8 mouse cellular contexts compared by ENCODE assay signal in the genomic region with DNA sequence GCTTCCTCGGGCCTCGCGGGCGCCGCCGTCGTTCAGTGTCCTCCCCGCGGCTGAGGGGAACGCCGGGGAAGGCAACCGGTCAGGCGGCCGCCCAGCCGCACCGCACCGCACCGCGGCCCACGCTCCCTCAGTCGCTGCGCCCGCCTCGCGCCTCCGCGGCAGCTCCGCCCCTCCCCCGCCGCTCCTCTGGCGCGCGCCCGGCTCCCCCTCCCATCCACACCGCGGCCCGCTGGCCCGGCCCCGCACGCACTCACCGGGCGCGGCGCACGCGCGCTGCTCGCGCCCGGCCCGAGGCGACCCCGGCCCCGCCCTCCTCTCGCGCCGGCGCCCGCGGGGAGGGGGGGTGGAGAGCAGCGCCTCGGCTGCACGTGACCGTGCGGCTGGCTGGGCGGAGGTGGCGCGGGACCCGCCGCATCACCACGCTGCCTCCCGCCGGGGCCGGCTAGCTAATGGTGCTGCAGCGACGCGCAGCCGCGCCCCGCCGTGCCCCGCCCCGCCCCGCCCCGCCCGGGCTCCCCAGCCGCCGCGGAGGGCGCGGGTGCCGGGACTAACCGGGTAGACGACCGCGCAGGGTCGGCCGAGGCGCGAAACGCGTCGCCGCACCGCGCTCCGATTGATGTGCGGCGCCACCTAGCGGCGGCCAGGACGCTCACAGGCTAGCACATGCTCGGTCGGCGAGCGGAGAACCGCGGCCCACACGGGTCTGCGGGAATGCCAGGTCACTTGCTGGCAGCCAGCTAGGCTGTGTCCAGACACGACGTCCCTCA. TPM values are rescaled to one million over a fixed set of nuclear protein-coding genes. Genes with fewer than 3 reads are reported as not detected.
A peak's percentile ranks its signal among the peaks of the same experiment; 100 is the strongest.
DNase-seq lines count a peak whose midpoint lies in the region; ATAC-seq and TF ChIP-seq lines count a peak whose summit lies in the region.

A gene (minus strand): TSS at position 301 of the 767 bp plus-strand sequence.

- no peaks in the 10 kb centered on the region for H3K9me3 ChIP-seq in E14TG2a.4 (ENCODE audit: low read length)
- no peaks in the 10 kb centered on the region for H3K9me3 ChIP-seq in forebrain, embryonic 11.5 days (ENCODE audit: control insufficient read depth, low read length)
- no peaks in the 10 kb centered on the region for H3K9me3 ChIP-seq in heart, embryonic 16.5 days (replicated peaks; ENCODE audit: control insufficient read depth, low read length)
- no peaks in the 10 kb centered on the region for H3K9me3 ChIP-seq in liver, embryonic 14.5 days (ENCODE audit: control insufficient read depth, low read length)
- no peaks in the 10 kb centered on the region for H3K9me3 ChIP-seq in stomach, embryonic 15.5 days

- H3K4me3 ChIP-seq in E14TG2a.4 (replicated peaks; ENCODE audit: low read length) = peak within 1 kb of the TSS; percentile 95
- H3K4me3 ChIP-seq in forebrain, embryonic 11.5 days (ENCODE audit: low read depth, low read length) = peak within 1 kb of the TSS; percentile 88
- H3K4me3 ChIP-seq in heart, embryonic 16.5 days (ENCODE audit: low read length) = peak within 1 kb of the TSS; percentile 68
- H3K4me3 ChIP-seq in liver, embryonic 14.5 days (ENCODE audit: insufficient read depth in 1 of 2, low read depth in 2 of 2, low read length in 2 of 2) = peak within 1 kb of the TSS; percentile 79 to 92
- H3K4me3 ChIP-seq in stomach, embryonic 15.5 days (replicated peaks) = peak within 1 kb of the TSS; percentile 86

- peak; percentile 77 for DNase-seq in c-Kit-positive CD71-positive TER-119-negative erythroid progenitor cells, embryonic 14.5 days (ENCODE audit: low read depth)
- DNase-seq in forebrain, embryonic 11.5 days (ENCODE audit: low spot score) = peak; percentile 97
- peak; percentile 90 to 97 for DNase-seq in kidney, postnatal 25 days
- DNase-seq in liver, embryonic 14.5 days (ENCODE audit: low read depth in 3 of 3, low spot score in 3 of 3) = peak; percentile 81 to 86 (median 82)
- peak; percentile 93 for DNase-seq in neural tube, embryonic 10.5 days (ENCODE audit: extremely low spot score, low spot score)

- peaks cover 11% of the 10 kb centered on the region; the same call in 1 of the 2 replicates for H3K27me3 ChIP-seq in E14TG2a.4 (ENCODE audit: insufficient read depth, low read length)
- H3K27me3 ChIP-seq in forebrain, embryonic 11.5 days (ENCODE audit: control insufficient read depth, insufficient read depth, low read length) = no peaks in the 10 kb centered on the region
- no peaks in the 10 kb centered on the region for H3K27me3 ChIP-seq in heart, embryonic 16.5 days (ENCODE audit: control insufficient read depth, insufficient read depth, low read length)
- H3K27me3 ChIP-seq in liver, embryonic 14.5 days (ENCODE audit: control insufficient read depth, insufficient read depth, low read length) = no peaks in the 10 kb centered on the region
- no peaks in the 10 kb centered on the region for H3K27me3 ChIP-seq in stomach, embryonic 15.5 days (replicated peaks)

- under 1% methylated on average over 60 of the region's 122 CpGs for WGBS in forebrain, embryonic 11.5 days
- under 1% methylated on average over 101 of the region's 122 CpGs for WGBS in heart, embryonic 16.5 days
- under 1% methylated on average over 94 of the region's 122 CpGs for WGBS in liver, embryonic 14.5 days (ENCODE audit: insufficient replicate concordance)
- WGBS in stomach, embryonic 15.5 days = under 1% methylated on average over 65 of the region's 122 CpGs

- peak within 1 kb of the TSS; percentile 87 for H3K4me2 ChIP-seq in forebrain, embryonic 11.5 days (ENCODE audit: low read depth, low read length, severe bottlenecking)
- peak within 1 kb of the TSS; percentile 96 for H3K4me2 ChIP-seq in heart, embryonic 16.5 days (ENCODE audit: low read depth, low read length)
- H3K4me2 ChIP-seq in liver, embryonic 14.5 days (ENCODE audit: low read depth) = peak within 1 kb of the TSS; percentile 90
- peak within 1 kb of the TSS; percentile 86 for H3K4me2 ChIP-seq in stomach, embryonic 15.5 days

- no peak for TF ChIP-seq EP300 in liver, embryonic 14.5 days (IDR thresholded peaks at IDR 0.05; ENCODE audit: low read depth)

- peak within 1 kb of the TSS; percentile 94 for H3K27ac ChIP-seq in forebrain, embryonic 11.5 days (ENCODE audit: low read depth, low read length)
- peak within 1 kb of the TSS; percentile 91 for H3K27ac ChIP-seq in heart, embryonic 16.5 days (ENCODE audit: low read length)
- peak within 1 kb of the TSS; percentile 51 for H3K27ac ChIP-seq in liver, embryonic 14.5 days
- H3K27ac ChIP-seq in stomach, embryonic 15.5 days = peak within 1 kb of the TSS; percentile 93

- TF ChIP-seq CTCF in E14TG2a.4 (conservative IDR thresholded peaks at IDR 0.05; ENCODE audit: low read length) = no peak
- peak; percentile 93 for TF ChIP-seq CTCF in liver, embryonic 14.5 days (IDR thresholded peaks at IDR 0.05; ENCODE audit: low read depth)

- ATAC-seq in forebrain, embryonic 11.5 days (replicated peaks; ENCODE audit: low FRiP score) = peak; percentile 96
- peak; percentile 95 for ATAC-seq in heart, embryonic 16.5 days (replicated peaks; ENCODE audit: extremely low read depth, insufficient read depth, low FRiP score)
- ATAC-seq in liver, embryonic 14.5 days (ENCODE audit: insufficient read depth) = peak; percentile 90
- peak; percentile 94 for ATAC-seq in stomach, embryonic 15.5 days (ENCODE audit: insufficient read depth, low FRiP score, low read depth)

- H3K9ac ChIP-seq in forebrain, embryonic 11.5 days (ENCODE audit: low read length) = peak within 1 kb of the TSS; percentile 90
- H3K9ac ChIP-seq in heart, embryonic 16.5 days (ENCODE audit: low read length) = peak within 1 kb of the TSS; percentile 92
- H3K9ac ChIP-seq in liver, embryonic 14.5 days (replicated peaks) = peak within 1 kb of the TSS; percentile 82
- H3K9ac ChIP-seq in stomach, embryonic 15.5 days = peak within 1 kb of the TSS; percentile 80

- H3K36me3 ChIP-seq in E14TG2a.4 (ENCODE audit: insufficient read depth, low read length) = peaks cover 25% of the 10 kb centered on the region
- no peaks in the 10 kb centered on the region for H3K36me3 ChIP-seq in forebrain, embryonic 11.5 days (ENCODE audit: control insufficient read depth, insufficient read depth, low read length)
- no peaks in the 10 kb centered on the region for H3K36me3 ChIP-seq in heart, embryonic 16.5 days (ENCODE audit: control insufficient read depth, insufficient read depth)
- no peaks in the 10 kb centered on the region for H3K36me3 ChIP-seq in liver, embryonic 14.5 days (replicated peaks; ENCODE audit: control insufficient read depth, insufficient read depth, low read depth)
- H3K36me3 ChIP-seq in stomach, embryonic 15.5 days = no peaks in the 10 kb centered on the region

- H3K4me1 ChIP-seq in E14TG2a.4 (replicated peaks; ENCODE audit: low read depth, low read length) = peaks cover 47% of the 10 kb centered on the region
- H3K4me1 ChIP-seq in forebrain, embryonic 11.5 days (replicated peaks; ENCODE audit: control insufficient read depth, insufficient read depth, low read length) = peaks cover 3% of the 10 kb centered on the region; the same call in 1 of the 2 replicates
- peaks cover 15% of the 10 kb centered on the region for H3K4me1 ChIP-seq in heart, embryonic 16.5 days (ENCODE audit: control insufficient read depth, insufficient read depth, low read length)
- H3K4me1 ChIP-seq in liver, embryonic 14.5 days (replicated peaks; ENCODE audit: control insufficient read depth in 2 of 2, insufficient read depth in 2 of 2, low read length in 1 of 2) = peaks cover 14 to 29% of the 10 kb centered on the region in 2 experiments
- H3K4me1 ChIP-seq in stomach, embryonic 15.5 days = peaks cover 2% of the 10 kb centered on the region; the same call in 1 of the 2 replicates

RNA-seq across cellular contexts. Expression of the gene that starts here (rescaled TPM):
- 44.0 and 44.6 TPM in 2 replicates for polyA plus RNA-seq in forebrain, embryonic 11.5 days (2014; fragmentation: Nextera tagmentation; extraction: Ambion mirVana)
- polyA plus RNA-seq in heart, embryonic 16.5 days (2015; fragmentation: Nextera tagmentation; extraction: Ambion mirVana) = 13.6 and 16.3 TPM in 2 replicates
- polyA plus RNA-seq in liver, embryonic 14.5 days (2012; rRNA removed) = 11.6 and 14.6 TPM in 2 replicates
- polyA plus RNA-seq in liver, embryonic 14.5 days (2014; fragmentation: Nextera tagmentation; extraction: Ambion mirVana) = 13.0 and 14.1 TPM in 2 replicates
- polyA plus RNA-seq in stomach, embryonic 15.5 days (2015; fragmentation: Nextera tagmentation; extraction: Ambion mirVana) = 27.5 and 27.7 TPM in 2 replicates

Comparison
In these comparisons a context has a peak if more than half of its experiments do, and no peak if none do; other contexts are left out.
1. Peak in every context shown above with its lines: DNase-seq, ATAC-seq, H3K4me3 ChIP-seq and H3K27ac ChIP-seq.